Mouse (Mus musculus) myocyte (in vitro differentiated cells): ENCODE results near the gene Klk13. TPM values are rescaled to one million over a fixed set of nuclear protein-coding genes. Genes with fewer than 3 reads are reported as not detected.

ENCODE experiments used
- H3K27me3 ChIP-seq: one replicate; pipeline ENCODE4 v1.6.1; 2011; ENCODE audit not compliant: control insufficient read depth, insufficient read depth, insufficient read length
- H3K36me3 ChIP-seq: one replicate; pipeline ENCODE4 v1.6.1; 2011; ENCODE audit not compliant: control insufficient read depth, insufficient read depth
- H3K4me2 ChIP-seq: one replicate; pipeline ENCODE4 v1.6.1; 2011; ENCODE audit warnings: low read depth, control low read depth
- H3K4me3 ChIP-seq: one replicate; pipeline ENCODE4 v1.5.1; 2011; ENCODE audit warnings: mild to moderate bottlenecking, control low read depth, moderate library complexity
- H3K79me2 ChIP-seq: one replicate; pipeline ENCODE4 v1.6.1; 2011; ENCODE audit not compliant: control insufficient read depth, insufficient read depth
- H3ac ChIP-seq: one replicate; pipeline ENCODE4 v1.6.1; 2011; ENCODE audit not compliant: control insufficient read depth, insufficient read length
- CEBPB ChIP-seq: IDR thresholded peaks from 2 replicates; pipeline ENCODE4 v1.6.1; 2011; ENCODE audit warnings: mild to moderate bottlenecking, moderate library complexity; ENCODE audit not compliant: poor library complexity, insufficient read depth, severe bottlenecking
- E2F4 ChIP-seq: IDR thresholded peaks from one replicate; pipeline ENCODE4 v1.6.1; 2011; ENCODE audit warnings: mild to moderate bottlenecking, control low read depth, moderate library complexity; ENCODE audit not compliant: insufficient read depth
- MAX ChIP-seq: IDR thresholded peaks from one replicate; pipeline ENCODE4 v1.6.1; 2011; ENCODE audit warnings: low read depth, mild to moderate bottlenecking, control low read depth
- MYOD1 ChIP-seq, 3 experiments: IDR thresholded peaks; one replicate each; pipeline ENCODE4 v1.6.1; 2011; ENCODE audit warnings: control low read depth in 2 of 3, low read depth in 2 of 3, mild to moderate bottlenecking in 2 of 3, moderate library complexity in 1 of 3; ENCODE audit not compliant: insufficient read length in 2 of 3, control insufficient read depth in 1 of 3
- MYOG ChIP-seq, 3 experiments: IDR thresholded peaks; one replicate each; pipeline ENCODE4 v1.6.1; 2011; ENCODE audit warnings: control low read depth in 2 of 3, low read depth in 2 of 3, mild to moderate bottlenecking in 2 of 3; ENCODE audit not compliant: insufficient read length in 2 of 3, control insufficient read depth in 1 of 3, insufficient read depth in 1 of 3
- POLR2A ChIP-seq: IDR thresholded peaks from one replicate; pipeline ENCODE4 v1.6.1; 2011; ENCODE audit warnings: low read depth, mild to moderate bottlenecking, control low read depth, moderate library complexity; ENCODE audit not compliant: insufficient read length
- POLR2AphosphoS2 ChIP-seq: IDR thresholded peaks from one replicate; pipeline ENCODE4 v1.6.1; 2011; ENCODE audit warnings: low read depth, control low read depth; ENCODE audit not compliant: insufficient read length
- REST ChIP-seq: IDR thresholded peaks from one replicate; pipeline ENCODE4 v1.6.1; 2011; ENCODE audit warnings: mild to moderate bottlenecking, control low read depth, moderate library complexity; ENCODE audit not compliant: insufficient read depth, insufficient read length
- SRF ChIP-seq: IDR thresholded peaks from one replicate; pipeline ENCODE4 v1.6.1; 2011; ENCODE audit warnings: low read depth; ENCODE audit not compliant: control insufficient read depth, insufficient read length
- TCF12 ChIP-seq: IDR thresholded peaks from one replicate; pipeline ENCODE4 v1.6.1; 2011; ENCODE audit warnings: mild to moderate bottlenecking, control low read depth; ENCODE audit not compliant: poor library complexity, insufficient read depth, severe bottlenecking
- TCF3 ChIP-seq: IDR thresholded peaks from one replicate; pipeline ENCODE4 v1.6.1; 2011; ENCODE audit warnings: low read depth, control low read depth; ENCODE audit not compliant: insufficient read length
- USF1 ChIP-seq: IDR thresholded peaks from one replicate; pipeline ENCODE4 v1.6.1; 2011; ENCODE audit warnings: low read depth, mild to moderate bottlenecking, control low read depth, moderate library complexity
- polyA plus RNA-seq: library from polyadenylated mRNA; unstranded; fragments of >200 nt; fragmentation: generic; extraction: Trizol; gene quantifications from one replicate; pipeline ENCODE4 v1.2.1, GENCODE M21; 2012; ENCODE audit warnings: missing spikeins

Klk13 gene
- polyA plus RNA-seq, 1 experiment: not detected

DNA sequence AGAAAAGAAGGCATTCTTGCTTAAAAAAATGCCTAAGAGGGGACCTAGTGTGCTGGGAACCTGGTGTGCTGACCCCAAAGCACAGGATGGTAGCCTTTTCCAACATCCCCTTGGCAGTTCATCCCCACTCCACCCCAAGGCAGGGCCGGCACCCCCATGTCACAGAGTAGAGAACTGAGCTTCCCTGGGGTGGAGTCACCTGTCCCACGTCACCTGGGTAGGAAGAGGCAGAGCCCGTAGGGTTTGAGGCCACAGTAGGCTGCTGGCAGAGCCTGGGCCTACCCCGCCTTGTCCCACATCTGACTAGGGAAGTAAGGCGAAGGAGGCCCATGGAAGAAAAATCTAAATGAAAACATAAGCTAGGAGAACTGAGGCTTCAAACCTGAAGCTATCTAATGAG lies 62.0 kb downstream of the Klk13 start, which contains the start of gene Klk11:
Gene Klk11 (plus strand): TSS at position 241 of the 400 bp plus-strand sequence.
- H3K4me3 ChIP-seq: no peak within 1 kb of the TSS
- TF ChIP-seq MYOG (IDR thresholded peaks at IDR 0.05; ENCODE audit: control insufficient read depth in 1 of 3, insufficient read depth in 1 of 3, insufficient read length in 2 of 3, low read depth in 2 of 3) (no peak), REST (no peak), TCF3 (no peak), POLR2A (no peak), POLR2AphosphoS2 (no peak), USF1 (no peak), E2F4 (no peak), MYOD1 (IDR thresholded peaks at IDR 0.05; ENCODE audit: control insufficient read depth in 1 of 3, insufficient read length in 2 of 3, low read depth in 2 of 3) (no peak), SRF (no peak), MAX (no peak), CEBPB (no peak), TCF12 (no peak)
- no peaks in the 10 kb centered on the region for H3K36me3 ChIP-seq
- no peak within 1 kb of the TSS for H3ac ChIP-seq
- H3K27me3 ChIP-seq: no peaks in the 10 kb centered on the region
- H3K79me2 ChIP-seq: no peaks in the 10 kb centered on the region
- H3K4me2 ChIP-seq: peak within 1 kb of the TSS; percentile 18

DNA sequence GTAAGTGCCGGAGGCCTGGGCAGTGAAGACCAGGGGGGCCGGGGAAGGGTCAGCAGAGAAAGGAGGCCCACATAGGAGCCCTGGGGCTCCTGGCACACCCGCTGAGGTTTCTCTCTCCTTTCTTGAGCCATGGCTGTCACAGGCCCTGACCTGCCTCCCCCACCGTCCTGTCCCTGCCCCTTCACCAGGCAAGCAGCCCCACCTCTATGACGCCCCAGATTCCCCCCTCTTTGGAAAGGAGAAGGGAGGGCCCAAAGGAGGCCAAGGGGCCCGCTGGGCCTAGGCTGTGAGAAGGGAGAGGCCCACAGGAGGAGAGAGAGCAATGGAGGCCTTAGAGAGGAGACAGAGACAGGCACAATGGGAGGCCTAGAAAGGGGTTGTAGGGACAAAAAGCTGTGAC lies 62.4 kb downstream of the Klk13 start:
- no peaks in the 10 kb centered on the region for H3K36me3 ChIP-seq
- TF ChIP-seq CEBPB (no peak), TCF12 (no peak), REST (no peak), USF1 (no peak), SRF (no peak), E2F4 (no peak), MYOG (IDR thresholded peaks at IDR 0.05; ENCODE audit: control insufficient read depth in 1 of 3, insufficient read depth in 1 of 3, insufficient read length in 2 of 3, low read depth in 2 of 3) (no peak), POLR2AphosphoS2 (no peak), POLR2A (no peak), MAX (no peak), MYOD1 (IDR thresholded peaks at IDR 0.05; ENCODE audit: control insufficient read depth in 1 of 3, insufficient read length in 2 of 3, low read depth in 2 of 3) (no peak), TCF3 (no peak)

DNA sequence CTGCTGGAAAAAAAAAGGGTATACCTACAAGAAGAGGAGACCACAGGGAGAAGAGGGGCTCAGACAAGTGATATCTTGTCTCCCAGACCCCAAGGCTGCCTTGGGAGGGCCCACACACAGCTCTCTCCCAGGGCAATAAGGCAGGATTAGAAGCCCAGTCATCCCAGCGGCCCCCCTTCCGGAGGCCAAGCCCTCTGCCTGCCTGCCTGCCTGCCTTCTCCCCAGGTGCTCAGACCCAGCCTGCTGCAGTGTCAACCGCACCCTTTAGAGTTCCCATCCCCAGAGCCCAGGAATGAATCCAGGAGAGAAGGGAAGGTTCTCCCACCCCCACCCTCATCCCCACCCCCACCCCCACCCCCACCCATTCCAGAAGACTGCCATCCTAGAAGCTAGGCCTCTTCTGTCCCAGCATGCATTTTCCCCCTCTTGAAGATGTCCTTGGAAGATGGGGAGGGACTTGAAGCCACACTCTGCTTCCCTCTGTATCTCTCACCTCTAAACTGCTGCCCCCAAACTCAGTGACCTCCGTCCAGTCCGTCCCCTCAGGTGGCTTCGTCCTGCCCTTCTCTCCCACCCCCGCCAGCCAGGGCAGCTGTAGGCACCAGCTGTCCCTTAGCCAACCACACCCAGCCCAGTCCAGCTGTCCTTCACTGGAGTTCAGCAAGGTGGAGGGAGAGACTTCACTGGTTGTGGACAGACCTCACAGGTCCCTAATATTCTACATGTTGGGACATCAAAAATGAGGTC lies 63.1 kb downstream of the Klk13 start:
- TF ChIP-seq TCF3 (peak; percentile 82), TCF12 (peak; percentile 77), POLR2A (no peak), MYOG (IDR thresholded peaks at IDR 0.05; ENCODE audit: control insufficient read depth in 1 of 3, insufficient read depth in 1 of 3, insufficient read length in 2 of 3, low read depth in 2 of 3) (peak; percentile 91 to 98 (median 95)), CEBPB (no peak), SRF (no peak), E2F4 (no peak), REST (no peak), USF1 (no peak), MYOD1 (IDR thresholded peaks at IDR 0.05; ENCODE audit: control insufficient read depth in 1 of 3, insufficient read length in 2 of 3, low read depth in 2 of 3) (peak in 2 of 3 experiments; percentile 73 to 98), MAX (no peak), POLR2AphosphoS2 (no peak)
- no peak overlapping the region for H3K4me2 ChIP-seq
- no peaks in the 10 kb centered on the region for H3K27me3 ChIP-seq
- H3K36me3 ChIP-seq: no peaks in the 10 kb centered on the region
- no peaks in the 10 kb centered on the region for H3K79me2 ChIP-seq
- H3K4me3 ChIP-seq: no peak overlapping the region
- no peak overlapping the region for H3ac ChIP-seq

More for the DNA sequence above, 62.4 kb downstream of the Klk13 start:
- no peaks in the 10 kb centered on the region for H3K79me2 ChIP-seq
- no peaks in the 10 kb centered on the region for H3K27me3 ChIP-seq
- H3K4me2 ChIP-seq: no peak overlapping the region
- no peak overlapping the region for H3ac ChIP-seq
- H3K4me3 ChIP-seq: no peak overlapping the region

DNA sequence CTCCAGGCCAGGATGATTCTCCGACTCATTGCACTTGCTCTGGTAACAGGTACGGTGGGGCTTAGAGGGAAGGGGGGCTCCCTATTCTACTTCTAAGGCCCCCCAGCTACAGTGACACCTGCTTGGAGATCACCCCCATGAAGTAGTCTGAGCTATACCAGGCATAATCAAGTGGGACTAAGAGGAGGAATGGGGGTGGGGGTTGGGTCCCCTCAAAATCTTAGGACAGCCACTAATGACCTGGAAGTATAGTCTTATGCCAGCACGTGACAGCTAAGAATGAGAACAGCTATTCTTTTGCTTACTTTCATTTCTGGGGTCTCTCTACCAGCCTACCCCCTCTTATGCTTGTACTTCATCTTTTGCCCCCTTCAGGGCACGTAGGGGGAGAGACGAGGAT lies 64.1 kb downstream of the Klk13 start:
- H3K4me2 ChIP-seq: no peak overlapping the region
- H3K79me2 ChIP-seq: no peaks in the 10 kb centered on the region
- H3K27me3 ChIP-seq: no peaks in the 10 kb centered on the region
- no peak overlapping the region for H3ac ChIP-seq
- no peak overlapping the region for H3K4me3 ChIP-seq
- TF ChIP-seq MYOD1 (IDR thresholded peaks at IDR 0.05; ENCODE audit: control insufficient read depth in 1 of 3, insufficient read length in 2 of 3, low read depth in 2 of 3) (no peak), USF1 (no peak), MYOG (IDR thresholded peaks at IDR 0.05; ENCODE audit: control insufficient read depth in 1 of 3, insufficient read depth in 1 of 3, insufficient read length in 2 of 3, low read depth in 2 of 3) (no peak), REST (no peak), E2F4 (no peak), POLR2AphosphoS2 (no peak), SRF (no peak), MAX (no peak), TCF3 (no peak), TCF12 (no peak), CEBPB (no peak), POLR2A (no peak)
- H3K36me3 ChIP-seq: no peaks in the 10 kb centered on the region

Other genes starting within 250 kb of the Klk13 start
- 0.73 TPM for gene Vsig10l, start 249.4 kb upstream of the Klk13 start, polyA plus RNA-seq
- 4.9 TPM for gene Iglon5, start 222.5 kb upstream of the Klk13 start, polyA plus RNA-seq
- gene 4931406B18Rik, start 206.6 kb upstream of the Klk13 start, polyA plus RNA-seq: not detected
- 0.02 TPM for gene Cd33, start 168.1 kb upstream of the Klk13 start, polyA plus RNA-seq
- 0.72 TPM for gene Zfp658, start 150.3 kb upstream of the Klk13 start, polyA plus RNA-seq
- 2.8 TPM for gene Zfp719, start 133.0 kb upstream of the Klk13 start, polyA plus RNA-seq
- gene Zfp819, start 105.4 kb upstream of the Klk13 start, polyA plus RNA-seq: not detected
- not detected for gene Ceacam18, start 77.9 kb upstream of the Klk13 start, polyA plus RNA-seq
- not detected for gene Siglece, start 52.4 kb upstream of the Klk13 start, polyA plus RNA-seq
- 9.9 TPM for gene Ctu1, start 40.6 kb upstream of the Klk13 start, polyA plus RNA-seq
- not detected for gene Klk14, start 22.1 kb upstream of the Klk13 start, polyA plus RNA-seq
- 0.05 TPM for gene Klk12, start 56.3 kb downstream of the Klk13 start, polyA plus RNA-seq
- gene Klk11, start 62.0 kb downstream of the Klk13 start, polyA plus RNA-seq: 0.56 TPM
- 1.1 TPM for gene Klk10, start 68.5 kb downstream of the Klk13 start, polyA plus RNA-seq
- gene Klk9, start 79.3 kb downstream of the Klk13 start, polyA plus RNA-seq: not detected
- gene Klk8, start 85.0 kb downstream of the Klk13 start, polyA plus RNA-seq: not detected
- gene Klk7, start 98.7 kb downstream of the Klk13 start, polyA plus RNA-seq: not detected
- not detected for gene Klk6, start 111.9 kb downstream of the Klk13 start, polyA plus RNA-seq
- not detected for gene Klk5, start 129.4 kb downstream of the Klk13 start, polyA plus RNA-seq
- 0.22 TPM for gene Klk4, start 168.6 kb downstream of the Klk13 start, polyA plus RNA-seq
- not detected for gene Klk15, start 221.2 kb downstream of the Klk13 start, polyA plus RNA-seq
- not detected for gene Klk1b8, start 238.1 kb downstream of the Klk13 start, polyA plus RNA-seq